Mouse (Mus musculus) ovary, postnatal 14 days (tissue): ENCODE measurements around the gene Zfp553.

ENCODE experiments used
- DNase-seq: peaks from one replicate; pipeline ENCODE4 v3.0.0; 2022; ENCODE audit warnings: low spot score

The Zfp553 gene

DNA sequence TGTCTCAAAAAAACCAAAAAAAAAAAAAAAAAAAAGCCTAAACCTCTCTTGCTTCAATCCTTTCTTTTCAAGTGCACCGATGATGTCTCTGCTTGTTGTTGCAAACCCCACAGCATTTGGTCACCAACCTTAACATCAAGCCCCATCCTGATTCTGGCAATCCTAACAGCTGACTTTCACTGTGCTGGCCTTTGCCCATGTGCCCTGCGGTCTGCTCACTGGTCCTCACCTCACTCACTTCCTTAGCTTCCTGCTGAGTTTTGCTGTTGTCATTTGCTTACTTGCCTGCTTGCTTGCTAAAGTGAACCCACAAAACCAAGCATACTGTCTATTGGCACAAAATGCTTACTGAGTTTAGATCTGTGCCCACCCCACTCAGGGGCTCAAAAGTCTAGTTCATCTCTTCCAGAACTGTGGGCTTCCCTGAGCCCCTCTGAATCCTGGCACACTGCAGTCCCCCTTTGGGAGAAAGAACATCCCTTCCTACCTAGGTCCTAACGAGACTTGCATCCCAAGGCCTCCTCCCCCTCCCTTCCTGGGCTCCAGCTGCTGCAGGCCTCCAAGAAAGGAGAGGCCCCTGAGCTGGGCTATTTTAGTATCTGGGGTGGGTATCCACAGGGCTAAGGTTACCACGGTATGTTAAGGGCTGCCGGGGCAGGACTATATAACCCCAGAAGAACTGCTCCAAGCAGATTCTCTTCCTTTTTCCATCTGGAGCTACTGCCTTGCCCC is 21.7 kb upstream of the Zfp553 start:
- no peak for DNase-seq

DNA sequence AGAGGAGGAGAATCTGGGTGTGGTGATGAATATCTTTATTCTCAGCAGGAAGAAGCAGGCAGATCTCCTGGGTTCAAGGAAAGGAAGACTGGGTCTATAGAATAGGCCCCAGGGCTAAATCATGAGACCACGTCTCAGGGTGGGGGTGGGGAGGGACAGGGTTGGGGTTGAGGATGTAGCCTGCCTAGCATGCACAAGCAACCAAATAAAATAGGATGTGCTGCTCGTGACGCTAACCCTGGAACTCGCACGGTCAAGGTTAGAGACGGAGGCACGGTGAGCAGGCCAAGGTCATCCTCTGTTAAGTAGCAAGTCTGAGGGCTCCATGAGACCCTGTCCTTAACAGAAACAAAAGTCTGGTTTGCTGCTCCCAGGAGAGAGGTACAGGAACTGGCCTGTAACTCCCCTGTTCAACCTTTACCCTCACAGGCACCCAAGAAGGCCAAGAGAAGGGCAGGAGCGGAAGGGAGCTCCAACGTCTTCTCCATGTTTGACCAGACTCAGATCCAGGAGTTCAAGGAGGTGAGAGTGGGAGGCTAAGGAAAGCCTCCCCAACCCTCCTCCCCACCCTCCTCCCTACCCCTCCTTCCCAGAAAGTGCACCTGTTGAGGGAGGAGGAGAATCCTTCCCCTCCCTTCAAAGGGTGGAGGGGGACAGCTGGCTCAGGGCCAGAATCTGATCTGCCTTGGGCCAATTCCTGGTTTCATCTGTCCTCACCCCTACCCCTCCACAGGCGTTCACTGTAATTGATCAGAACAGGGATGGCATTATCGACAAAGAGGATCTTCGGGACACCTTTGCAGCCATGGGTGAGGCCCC is 20.2 kb upstream of the Zfp553 start:
- no peak for DNase-seq

DNA sequence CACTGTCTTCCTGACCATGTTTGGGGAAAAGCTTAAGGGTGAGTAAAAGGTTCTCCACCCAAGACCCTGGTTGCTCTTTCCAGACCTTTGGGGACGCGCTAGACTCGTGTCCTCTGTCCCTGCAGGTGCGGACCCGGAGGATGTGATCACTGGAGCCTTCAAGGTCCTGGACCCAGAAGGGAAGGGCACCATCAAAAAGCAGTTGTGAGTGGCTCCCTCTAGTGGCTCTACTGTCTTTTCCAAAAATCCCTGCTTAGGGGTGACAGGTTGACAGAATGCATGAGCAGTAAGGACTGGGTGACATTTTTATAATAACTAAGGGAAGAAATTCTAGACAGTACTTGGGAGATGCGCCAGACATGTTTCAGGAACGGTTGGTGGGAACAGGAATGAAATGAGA is 19.4 kb upstream of the Zfp553 start:
- DNase-seq = no peak

DNA sequence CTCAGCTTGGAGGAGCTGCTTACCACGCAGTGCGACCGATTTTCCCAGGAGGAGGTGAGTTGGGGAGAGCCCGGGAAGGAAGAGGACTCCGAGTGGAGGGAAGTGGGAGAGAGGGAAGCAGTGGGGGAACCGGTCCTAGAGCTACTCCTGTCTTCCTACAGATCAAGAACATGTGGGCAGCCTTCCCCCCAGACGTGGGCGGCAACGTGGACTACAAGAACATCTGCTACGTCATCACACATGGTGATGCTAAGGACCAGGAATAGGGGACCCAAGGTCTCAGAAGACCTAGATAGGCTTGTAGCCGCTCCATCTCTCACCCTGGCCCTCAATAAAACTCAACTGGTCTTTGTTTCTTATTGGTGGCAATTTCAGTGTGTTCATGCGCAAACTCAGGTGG is 18.9 kb upstream of the Zfp553 start:
- no peak for DNase-seq

DNA sequence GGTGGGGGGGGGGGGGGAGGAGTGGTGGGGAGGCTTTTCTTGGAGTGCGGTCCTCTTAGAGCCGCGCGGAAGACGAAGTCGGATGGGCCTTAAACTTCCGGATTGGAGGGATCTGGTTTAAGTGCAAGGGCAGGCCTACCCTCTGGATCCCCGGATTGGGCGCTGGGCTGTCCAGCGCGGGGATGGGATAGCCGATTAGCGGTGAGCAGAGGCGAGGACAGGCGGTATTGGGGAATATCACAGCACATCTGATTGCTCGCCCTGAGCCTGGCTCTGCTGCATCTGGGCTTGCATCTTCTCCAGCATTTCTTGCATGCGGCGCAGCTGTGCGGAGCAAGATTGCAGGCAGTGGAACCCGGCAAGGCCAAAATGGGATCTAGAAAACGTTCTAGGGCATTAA is 18.3 kb upstream of the Zfp553 start:
- DNase-seq = no peak

DNA sequence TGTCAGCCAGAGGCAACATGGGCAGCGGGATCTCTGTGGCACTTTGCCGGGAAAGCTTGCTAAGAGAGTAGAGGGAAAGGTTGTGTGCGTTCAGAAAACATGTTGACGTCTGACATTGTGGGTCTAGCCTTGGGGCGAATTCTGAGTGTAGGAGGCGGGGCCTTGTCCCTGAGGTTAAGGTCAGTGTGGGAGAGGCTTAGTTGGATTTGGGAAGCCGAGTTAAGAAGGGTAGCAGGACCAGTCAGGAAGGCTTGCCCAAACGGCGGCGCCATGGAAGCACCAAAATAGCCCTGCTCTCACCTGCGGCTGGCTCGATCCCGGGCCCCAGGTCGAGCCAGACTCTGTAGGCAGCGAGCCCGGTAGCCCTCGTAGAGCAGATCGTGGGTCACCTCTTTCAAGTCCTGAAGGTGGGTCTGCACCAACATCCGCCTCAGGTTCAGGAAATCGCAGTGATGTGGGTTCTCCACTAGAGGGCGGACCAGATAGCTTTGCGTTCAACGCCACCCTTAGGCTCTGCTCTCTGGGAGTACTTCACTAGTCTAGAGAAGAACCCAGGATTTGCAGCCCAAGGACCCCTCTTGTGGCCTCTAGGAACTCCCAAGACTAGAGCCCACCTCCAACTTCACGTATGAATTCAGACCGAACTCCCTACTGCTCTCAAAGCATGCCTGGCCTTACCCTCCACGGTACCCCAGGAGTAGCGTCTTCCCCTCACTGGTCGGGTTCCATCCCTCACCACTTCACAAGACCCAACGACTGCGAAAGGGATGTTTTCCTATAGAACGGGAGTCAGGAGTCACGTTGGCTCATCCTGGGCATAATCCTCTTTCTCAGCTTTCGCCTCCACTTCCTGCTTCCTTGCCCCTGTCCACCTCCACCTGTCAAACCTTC is 17.6 kb upstream of the Zfp553 start:
- peak; percentile 49 for DNase-seq

DNA sequence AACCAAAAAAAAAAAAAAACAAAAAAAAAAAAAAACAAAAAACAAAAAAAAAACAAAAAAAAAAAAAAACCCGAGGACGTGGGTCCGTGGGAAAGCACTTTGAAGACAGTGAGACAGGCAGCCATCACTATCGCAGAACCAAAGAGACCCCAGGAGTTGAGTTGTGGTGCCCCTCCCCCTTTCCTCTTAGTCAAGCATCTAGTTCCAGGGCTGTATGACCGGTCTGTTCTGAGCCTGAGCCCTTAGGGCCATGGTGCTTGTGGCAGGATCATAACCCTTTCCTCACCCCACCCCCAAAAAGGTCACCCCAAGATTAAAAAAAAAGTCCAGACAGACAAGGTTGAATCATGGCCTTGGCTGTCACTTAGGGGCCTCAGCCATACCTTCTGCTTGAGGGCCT is 16.6 kb upstream of the Zfp553 start:
- DNase-seq = no peak

DNA sequence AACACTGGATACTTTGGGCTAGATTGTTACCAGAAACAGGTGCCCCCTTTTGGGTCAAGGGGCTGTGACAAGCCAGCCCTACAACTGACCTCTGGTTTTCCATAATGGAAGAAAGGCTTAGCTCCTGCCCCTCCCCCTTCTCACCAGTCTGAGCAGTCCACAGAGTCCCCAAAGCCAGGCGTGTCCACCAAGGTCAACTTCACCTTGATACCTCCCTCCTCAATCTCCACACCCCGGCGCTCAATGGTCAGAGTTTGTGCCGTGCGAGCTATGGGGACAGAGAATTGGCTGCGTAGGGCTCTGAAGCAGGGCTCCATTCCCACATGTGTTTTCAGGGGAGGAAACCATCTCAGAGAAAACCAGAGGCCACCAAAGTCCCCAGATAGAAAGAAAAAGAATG is 15.4 kb upstream of the Zfp553 start:
- DNase-seq = no peak

DNA sequence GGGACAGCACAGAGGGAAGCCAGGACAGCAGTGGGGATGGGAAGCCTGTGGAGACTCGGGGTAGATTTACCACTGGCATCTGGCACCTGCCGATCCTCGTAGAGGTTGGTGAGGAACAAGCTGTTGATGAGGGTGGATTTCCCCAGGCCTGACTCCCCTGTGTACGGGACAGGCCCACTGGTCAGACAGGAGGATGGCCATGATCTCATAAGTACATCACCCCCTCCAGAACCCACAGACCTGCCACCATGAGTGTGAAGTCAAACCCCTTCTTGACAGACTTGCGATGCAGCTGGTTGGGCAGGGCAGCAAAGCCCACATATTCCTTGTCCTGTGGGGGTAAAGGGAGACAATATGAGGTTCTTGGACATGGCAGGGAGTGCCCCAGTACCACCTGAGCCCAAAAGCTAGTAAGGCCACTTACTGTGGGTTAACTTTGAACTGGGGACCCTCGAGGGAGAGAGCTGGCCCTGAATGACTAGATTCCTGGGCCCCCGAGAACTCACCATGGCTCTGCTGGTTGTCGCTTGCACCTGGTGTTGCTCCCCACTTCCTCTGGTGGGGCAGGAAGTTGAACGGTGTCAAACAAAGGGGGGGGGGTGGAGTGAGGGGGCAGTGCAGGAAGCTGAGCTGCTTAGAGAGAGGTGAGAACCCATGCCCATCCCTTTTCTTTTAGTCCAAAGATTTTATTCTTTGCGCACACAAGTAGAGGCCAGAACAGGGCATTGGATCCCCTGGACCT is 14.8 kb upstream of the Zfp553 start:
- DNase-seq = no peak

DNA sequence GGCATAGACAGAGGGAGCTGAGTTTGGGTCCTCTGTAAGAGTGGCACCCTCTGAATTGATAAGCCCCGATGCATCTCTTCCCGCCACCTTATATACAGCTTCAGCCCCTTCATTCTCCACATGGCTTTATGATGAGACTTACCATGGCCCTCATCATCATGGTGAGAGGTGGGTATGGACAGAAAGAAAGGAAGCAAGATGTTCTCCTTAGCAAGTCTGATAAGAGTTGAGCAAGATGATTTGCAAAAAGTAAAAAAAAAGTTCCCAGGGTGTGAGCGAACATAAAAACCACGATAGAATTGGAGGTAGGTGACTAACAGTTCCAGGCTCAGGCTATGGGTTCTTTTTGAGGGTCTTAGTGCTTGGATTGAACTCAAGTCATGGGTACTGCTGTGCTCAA is 14.2 kb upstream of the Zfp553 start:
- DNase-seq = no peak

DNA sequence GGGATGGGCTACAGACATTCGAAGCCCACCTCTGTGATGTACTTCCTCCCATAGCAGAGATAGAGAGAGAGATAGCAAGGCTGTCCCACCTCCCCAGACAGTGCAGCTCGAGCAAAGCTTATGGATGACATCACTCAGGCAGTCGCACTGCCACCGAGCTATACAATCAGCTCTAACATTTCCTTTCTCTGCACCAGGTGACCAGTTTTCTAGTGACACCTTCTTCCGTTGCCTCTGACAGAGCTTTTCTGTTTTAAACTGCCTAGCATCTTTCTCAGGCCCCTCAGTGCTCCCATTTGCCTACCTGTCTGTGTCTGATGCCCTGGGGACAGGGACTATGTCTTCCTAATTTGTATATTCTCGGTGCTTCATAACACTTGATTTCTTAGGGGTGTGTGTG is 12.4 kb upstream of the Zfp553 start:
- DNase-seq = no peak

DNA sequence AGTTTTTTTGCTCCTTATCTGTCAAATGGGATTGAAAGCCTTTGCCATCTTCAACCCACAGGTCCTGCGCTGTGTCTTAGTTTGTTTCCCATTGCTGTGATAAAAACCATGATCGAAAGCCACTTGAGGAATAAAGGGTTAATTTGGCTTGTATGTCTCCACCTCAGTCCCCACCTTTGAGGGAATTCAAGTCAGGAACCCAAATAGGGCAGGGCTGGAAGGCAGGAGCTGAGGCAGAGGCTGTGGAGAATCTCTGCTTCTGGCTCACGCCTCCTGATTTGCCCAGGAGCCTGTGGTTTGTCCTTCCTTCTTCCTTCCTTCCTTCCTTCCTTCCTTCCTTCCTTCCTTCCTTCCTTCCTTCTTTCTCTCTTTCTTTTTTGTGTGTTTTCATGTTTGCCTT is 9.8 kb upstream of the Zfp553 start:
- no peak for DNase-seq

DNA sequence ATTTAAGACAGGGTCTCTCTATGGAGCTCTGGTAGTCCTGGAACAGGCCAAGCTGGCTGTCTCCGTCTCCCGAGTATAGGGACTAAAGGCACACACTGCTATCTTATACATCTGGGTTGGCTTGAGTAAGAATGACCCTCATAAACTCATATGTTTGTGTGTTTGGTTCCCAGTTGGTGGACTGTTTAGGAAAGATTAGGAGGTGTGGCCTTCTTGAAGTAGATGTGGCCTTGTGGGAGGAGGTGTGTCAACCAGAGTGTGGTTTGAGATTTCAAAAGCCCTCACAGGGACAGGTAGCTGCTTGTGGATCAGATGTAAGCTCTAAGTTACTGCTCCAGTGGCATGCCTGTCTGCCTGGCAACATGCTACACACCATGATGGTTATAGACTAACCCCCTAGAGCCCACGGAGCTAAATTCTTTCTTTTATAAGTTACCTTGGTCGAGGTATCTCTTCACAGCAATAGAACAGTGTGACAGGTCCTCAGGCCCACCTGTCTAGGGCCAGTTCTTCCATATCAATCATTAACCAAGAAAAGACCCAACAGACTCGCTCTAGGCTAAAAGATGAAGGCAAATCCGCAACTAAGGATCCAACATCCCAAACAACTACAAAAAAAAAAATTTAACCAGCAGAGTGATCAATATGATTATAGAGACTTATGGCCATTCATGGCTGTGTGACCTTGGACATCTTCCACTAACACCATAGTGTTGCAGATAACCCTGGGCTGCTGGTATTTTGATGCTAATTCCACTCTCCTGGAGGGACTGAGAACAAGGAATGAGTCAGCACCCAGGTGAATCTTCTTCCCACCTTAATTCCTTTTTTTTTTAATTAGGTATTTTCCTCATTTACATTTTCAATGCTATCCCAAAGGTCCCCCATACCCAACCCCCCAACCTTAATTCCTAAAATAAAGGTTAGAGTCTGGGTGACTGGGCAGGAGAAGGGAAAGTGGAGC is 9.1 kb upstream of the Zfp553 start:
- no peak for DNase-seq

DNA sequence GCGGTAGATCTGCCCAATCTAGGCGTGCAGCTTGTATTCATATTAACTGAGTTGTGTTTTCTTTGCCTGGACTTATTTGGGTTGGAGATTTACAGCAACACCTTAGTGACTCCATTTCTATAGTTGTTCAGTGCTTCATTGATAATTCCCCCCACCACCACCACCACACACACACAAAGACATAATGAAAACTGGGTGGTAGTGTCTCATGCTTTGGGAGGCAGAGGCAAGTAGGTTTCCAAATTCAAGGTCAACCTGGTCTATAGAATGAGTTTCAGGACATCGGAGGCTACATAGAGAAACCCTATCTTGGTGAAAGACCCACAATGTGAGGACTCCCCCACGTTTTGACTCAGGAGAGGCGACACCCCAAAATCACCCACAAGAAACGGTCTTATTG is 8.2 kb upstream of the Zfp553 start:
- DNase-seq = no peak

DNA sequence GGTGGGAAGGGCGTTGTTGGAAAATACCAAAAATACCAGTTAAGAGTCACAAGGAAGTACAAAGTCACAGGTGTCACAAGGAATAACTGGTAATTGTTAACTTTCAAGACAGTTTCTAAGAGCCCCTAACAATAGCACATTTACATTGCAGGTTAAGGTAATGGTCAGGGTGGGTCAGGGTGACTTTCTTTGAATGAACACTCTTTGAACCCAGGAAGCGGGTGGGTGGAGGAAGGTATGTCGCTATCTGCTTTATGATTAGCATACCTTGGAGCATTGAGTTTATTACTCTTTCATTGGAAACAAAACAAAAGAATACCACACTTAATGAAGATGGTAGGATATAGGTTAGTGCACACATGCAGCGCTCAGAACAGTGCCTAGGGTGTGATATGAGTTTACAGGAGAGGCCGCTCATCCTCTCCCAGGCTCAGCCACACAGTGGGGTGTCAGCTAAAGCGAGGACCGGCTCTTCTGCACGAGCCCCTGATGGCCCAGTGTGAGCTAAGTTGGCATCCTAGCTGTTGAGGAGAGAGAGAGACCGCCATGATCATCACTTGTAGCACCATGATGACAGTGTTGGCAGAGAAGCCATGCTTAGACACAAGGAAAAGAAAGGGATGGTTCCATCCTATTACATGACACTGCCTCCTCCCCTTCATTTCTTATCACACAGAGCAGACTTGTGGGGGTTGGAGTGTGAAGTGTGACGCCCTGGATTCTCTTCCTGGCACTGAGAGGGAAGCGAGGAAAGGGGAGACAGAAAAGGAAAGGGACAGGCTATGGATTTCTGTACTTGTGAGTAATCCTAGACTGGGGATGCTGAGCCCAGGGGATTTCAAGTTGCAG is 7.5 kb upstream of the Zfp553 start:
- no peak for DNase-seq

DNA sequence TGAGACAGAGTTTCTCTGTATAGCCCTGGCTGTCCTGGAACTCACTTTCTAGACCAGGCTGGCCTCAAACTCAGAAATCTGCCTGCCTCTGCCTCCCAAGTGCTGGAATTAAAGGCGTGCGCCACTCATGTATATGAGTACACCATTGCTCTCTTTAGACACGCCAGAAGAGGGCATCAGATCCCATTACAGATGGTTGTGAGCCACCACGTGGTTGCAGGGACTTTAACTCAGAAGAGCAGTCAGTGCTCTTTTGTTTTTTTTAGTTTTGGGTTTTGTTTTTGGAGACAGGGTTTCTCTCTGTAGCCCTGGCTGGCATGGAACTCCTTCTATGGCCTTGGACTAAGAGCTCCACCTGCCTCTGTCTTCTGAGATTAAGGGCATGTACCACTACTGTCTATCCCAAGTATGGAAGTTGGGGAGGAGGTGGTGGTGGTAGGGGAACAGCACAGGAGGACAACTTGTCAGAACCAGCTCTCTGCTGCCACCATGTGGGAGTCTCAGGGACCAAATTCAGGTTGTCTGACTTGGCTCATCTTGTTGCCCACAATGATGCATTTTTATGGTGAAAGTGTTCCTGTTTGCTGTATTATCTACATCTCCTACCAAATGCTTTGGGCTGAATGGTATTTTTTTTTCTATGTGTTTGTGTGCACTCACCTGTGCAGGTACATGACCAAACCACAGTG is 4.1 kb upstream of the Zfp553 start:
- DNase-seq = peak; percentile 72

DNA sequence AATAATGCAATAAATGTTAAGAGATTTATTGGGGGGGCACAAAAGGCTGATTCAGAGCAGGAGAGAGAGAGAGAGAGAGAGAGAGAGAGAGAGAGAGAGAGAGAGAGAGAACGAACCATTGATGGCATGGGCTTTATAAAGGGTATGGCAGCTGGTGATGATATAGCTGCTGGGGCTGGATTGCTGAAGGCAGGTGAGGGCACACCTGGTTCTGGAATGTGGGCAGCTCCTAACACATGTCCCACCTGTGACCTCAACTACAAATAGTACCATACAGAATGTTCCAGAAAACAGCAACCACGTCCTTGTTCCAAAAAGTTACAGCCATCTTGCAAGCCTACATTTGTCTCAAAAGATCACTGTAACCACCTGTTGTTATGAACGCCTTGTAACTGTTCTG is 1.5 kb upstream of the Zfp553 start:
- no peak for DNase-seq

DNA sequence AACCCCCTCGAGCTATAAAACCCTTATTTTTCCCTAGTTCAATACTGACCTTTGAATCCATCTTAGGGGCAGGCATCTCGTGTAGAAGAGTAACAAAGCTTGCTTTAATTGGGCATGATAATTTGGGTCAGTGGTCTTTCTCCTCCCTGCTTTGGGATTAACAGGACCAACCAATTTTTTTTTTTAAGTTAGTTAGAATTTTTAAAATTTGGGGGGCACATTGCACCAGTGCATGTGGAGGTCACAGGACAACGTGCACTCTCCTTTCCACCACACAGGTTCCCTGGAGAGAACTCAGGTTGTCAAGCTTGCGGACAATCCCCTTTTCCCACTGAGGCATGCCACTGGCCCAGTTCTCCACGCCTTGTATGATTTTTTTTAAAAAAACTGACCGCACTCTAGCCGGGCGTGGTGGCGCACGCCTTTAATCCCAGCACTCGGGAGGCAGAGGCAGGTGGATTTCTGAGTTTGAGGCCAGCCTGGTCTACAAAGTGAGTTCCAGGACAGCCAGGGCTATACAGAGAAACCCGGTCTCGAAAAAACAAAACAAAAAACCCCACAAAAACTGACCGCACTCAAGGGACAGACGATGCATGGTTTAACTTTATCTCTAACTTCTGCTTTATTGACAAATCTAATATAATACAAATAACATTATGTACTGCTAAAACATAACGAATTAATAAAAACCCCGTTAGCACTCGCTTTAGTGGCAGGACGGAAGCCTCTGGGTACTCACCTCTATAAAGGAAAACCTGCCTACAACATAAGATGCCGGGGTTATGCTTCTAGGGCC is 837 bp upstream of the Zfp553 start:
- DNase-seq = no peak
